Mouse (Mus musculus) spleen, postnatal 0 days (tissue): Measurements from ENCODE around the gene Tatdn3. TPM values are rescaled to one million over a fixed set of nuclear protein-coding genes. Genes with fewer than 3 reads are reported as not detected.

Experiments used
- polyA plus RNA-seq: library from polyadenylated mRNA; unstranded; fragments of >200 nt; fragmentation: Nextera tagmentation; extraction: Ambion mirVana; gene quantifications from 2 replicates; pipeline ENCODE4 v1.2.1, GENCODE M21; 2015

Gene Tatdn3
- polyA plus RNA-seq: 11.6 and 12.7 TPM in 2 replicates

DNA sequence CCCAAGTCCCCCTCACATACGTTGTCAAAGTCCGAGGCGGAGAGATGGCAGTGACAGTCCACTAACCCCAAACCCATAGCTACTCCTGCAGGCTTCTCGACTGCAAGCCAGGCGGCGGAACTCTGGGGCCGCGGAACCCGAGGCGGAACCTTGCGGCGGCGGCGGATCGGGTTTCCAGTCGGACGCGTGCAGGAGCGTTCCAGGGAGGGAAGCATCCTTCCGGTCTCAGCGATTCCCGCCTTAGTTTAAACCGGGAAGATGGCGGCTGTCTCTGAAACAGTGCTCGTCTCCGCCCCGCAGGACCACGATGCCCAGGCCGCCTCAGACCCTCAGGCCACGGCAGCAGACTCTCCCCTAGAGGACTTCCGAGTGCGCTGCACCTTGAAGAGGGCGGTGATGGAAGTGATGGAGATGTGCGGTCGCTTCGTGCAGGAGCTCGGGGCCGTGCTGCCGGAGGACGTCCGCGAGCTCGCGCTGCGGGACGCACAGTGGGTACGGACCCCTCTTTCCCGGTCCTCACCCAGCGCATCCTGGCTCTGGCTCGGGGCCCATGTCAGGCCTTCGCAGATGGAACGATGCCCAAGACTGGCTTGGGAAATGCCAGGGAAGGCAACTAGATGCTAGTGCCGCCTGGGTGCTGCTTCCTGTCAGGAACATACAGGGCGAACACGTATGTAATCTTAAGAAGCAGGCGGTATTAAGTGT is at the start of gene Tatdn3, which contains the start of gene Nsl1:
Gene Tatdn3, minus strand, starts transcription at position 152 of the 705 bp plus-strand sequence.
Gene Nsl1, plus strand, starts transcription at position 232 of the 705 bp plus-strand sequence.

DNA sequence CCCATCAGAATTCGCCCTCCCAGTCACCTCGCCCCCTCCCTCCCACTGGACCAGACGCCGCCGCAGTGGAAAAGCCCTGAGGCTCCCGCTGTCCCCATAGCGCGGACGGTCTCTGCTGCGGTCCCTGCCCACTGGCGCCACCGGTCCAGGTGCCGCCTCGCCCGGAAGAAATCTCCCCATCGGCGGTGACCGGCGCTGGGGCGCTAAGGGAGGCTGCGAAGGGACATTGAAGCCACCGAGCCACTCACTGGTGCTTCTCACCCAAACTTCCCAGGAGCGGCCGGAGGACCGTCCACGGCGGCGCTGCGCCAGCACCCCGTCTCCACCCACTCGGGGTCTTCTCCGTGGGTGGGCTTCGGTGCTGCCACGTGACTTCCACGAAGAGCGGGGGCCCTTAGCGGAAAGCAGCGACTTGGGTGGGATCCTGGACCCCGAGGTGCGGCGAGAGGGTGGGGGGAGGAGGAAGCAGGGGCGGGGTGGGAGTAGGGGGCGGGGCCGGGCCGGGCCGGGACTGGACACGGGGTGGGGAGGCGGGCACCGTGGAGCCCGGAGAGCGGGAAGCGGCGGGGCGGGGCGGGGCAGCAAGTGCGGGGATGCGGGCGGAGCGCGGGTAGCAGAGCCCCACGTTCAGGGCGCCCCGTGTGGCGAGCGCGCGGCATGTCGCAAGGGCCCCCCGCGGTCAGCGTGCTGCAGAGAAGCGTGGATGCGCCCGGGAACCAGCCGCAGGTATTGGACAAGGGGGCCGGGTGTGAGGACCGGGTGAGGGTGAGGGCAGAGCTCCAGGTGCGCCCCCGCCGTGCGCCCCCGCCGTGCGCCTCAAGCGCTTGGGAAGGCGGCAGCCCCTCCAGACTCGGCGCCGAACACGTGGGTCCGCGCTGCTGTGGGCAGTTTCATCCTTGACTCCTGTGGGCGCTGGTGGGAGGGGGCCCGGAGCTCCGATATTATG is 35.3 kb upstream of the Tatdn3 start, which contains the start of gene Batf3:
Gene Batf3, plus strand, starts transcription at position 46 of the 946 bp plus-strand sequence.

DNA sequence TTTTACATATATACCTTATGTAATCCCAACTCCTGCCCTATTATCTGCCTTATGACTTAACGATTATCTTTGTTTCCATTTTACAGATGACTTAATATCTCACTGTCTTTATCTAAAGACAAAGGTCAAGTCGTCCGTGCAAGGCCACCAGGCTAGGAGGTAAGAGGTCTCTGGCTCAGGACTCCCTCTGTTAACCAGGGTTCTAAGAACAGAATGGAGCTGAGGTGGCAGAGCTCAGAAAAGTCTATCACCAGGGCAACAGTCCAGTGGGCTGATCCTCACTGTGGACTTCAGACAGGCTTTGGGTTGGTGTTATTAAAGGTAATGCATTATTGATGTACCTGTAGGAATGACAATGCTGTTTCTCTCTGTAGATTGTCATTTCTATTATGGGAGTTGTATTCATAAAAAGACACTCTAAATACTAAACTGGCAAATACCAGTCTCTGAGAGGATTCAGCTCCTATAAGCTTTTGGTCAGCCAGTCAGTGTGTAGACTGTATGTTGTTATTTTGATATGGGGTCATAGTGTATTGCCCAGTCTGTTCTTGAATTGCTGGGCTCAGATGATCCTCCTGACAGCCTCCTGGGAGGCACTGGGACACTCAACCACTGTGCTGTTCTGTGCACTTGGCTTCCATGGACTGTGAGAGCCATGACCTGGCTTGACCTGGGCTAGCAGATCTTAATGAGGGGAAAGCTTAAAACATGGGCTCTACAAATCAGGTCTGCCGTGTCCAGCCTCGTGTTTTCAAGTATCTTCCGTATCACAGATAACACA is 26.0 kb downstream of the Tatdn3 start, which contains the start of gene Spata45:
Gene Spata45, plus strand, starts transcription at position 86 of the 781 bp plus-strand sequence.

DNA sequence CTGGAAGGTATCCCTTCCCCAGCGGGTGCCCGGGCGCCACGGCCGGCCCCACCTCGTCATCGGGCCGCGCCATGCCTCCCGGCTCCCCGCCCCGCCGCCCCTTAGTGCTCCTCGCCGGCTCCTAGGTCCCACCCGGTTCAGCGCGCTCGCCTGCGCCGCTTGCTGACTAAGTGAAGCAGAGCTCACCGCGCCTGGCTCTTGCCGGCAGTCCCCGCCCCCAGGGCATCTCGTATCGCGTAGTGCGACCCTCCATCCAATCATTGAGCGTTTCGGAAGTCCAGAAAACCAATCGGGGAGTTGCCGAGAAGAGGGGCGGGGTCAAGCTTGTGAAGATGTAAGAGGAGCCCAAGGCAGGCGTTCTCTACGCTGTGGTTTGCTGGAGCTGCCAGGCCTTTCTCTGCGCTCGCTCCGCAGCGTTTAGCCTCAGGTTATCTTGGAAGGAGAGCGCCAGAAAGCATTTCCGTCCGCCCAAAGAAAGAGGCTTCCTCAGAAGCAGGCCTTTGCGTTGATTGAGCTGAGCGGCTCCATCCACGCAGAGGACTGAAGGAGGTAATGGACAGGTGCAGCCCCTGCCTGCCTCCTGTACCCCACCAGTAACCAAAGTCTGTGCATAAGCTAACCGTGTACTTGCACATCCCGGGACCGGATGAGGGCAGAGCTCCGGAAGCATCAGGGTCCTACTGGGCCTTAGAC is 36.6 kb downstream of the Tatdn3 start, which contains the start of gene Flvcr1:
Gene Flvcr1, minus strand, starts transcription at position 138 of the 693 bp plus-strand sequence.

Other genes with a start within 250 kb of the Tatdn3 start
- gene Rps6kc1, start 151.2 kb downstream of the Tatdn3 start, polyA plus RNA-seq: 3.4 and 5.5 TPM in 2 replicates
- 26.5 and 29.8 TPM in 2 replicates for gene Angel2, start 137.8 kb downstream of the Tatdn3 start, polyA plus RNA-seq
- 1.9 and 2.2 TPM in 2 replicates for gene Vash2, start 83.6 kb downstream of the Tatdn3 start, polyA plus RNA-seq
- 8.6 and 10.4 TPM in 2 replicates for gene Flvcr1, start 36.8 kb downstream of the Tatdn3 start, polyA plus RNA-seq
- gene Spata45, start 26.3 kb downstream of the Tatdn3 start, polyA plus RNA-seq: not detected in 2 replicates
- 16.2 and 19.5 TPM in 2 replicates for gene Nsl1, start 80 bp upstream of the Tatdn3 start, polyA plus RNA-seq
- 3.4 and 4.0 TPM in 2 replicates for gene Batf3, start 34.9 kb upstream of the Tatdn3 start, polyA plus RNA-seq
- gene Fam71a, start 101.9 kb upstream of the Tatdn3 start, polyA plus RNA-seq: not detected in 2 replicates
- gene Atf3, start 155.1 kb upstream of the Tatdn3 start, polyA plus RNA-seq: 0.82 and 1.7 TPM in 2 replicates